15 mouse cellular contexts compared by ENCODE assay signal in the genomic region with DNA sequence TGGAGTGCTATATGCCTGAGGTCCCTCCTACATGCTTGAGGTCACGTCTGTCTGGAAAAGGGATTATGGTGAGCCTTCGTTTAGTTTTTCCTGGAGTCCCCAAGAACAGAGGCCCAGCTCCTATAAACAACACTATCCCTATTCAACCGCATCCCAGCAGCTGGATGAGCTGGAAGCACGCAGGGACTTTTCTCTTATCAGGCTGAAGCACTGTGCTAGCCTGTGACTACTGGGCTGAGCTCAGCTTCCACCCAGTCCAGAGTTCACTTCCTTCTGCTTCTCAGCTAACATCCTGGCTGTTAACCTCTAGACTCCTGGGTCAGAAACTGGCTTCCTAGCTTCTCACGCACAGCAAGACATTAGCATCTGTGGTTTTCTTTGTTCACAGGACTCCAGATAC. TPM values are rescaled to one million over a fixed set of nuclear protein-coding genes. Genes with fewer than 3 reads are reported as not detected.
DNase-seq lines count a peak whose midpoint lies in the region; ATAC-seq lines count a peak whose summit lies in the region.
"Had no signal": no experiment of that assay in that cellular context is flagged by ENCODE, and none has a peak within 500 bp of the region (broad histone marks: within the 10 kb centered on the region; RNA-seq: fewer than 3 reads in every experiment).

No protein-coding gene starts in this region.

- H3K27ac ChIP-seq in heart, embryonic 10.5 days = 0 out of 2 replicates have a peak overlapping the region, but pooled peaks have one; percentile 42
- no peak overlapping the region for H3K27ac ChIP-seq in embryonic facial prominence, embryonic 14.5 days (replicated peaks; ENCODE audit: low read depth, low read length)
- H3K27ac ChIP-seq: hindbrain, embryonic 12.5 days had no signal

- no peaks in the 10 kb centered on the region for H3K9me3 ChIP-seq in heart, embryonic 10.5 days
- no peaks in the 10 kb centered on the region for H3K9me3 ChIP-seq in embryonic facial prominence, embryonic 14.5 days (ENCODE audit: control insufficient read depth, low read length)
- H3K9me3 ChIP-seq: hindbrain, embryonic 12.5 days had no signal

- no peaks in the 10 kb centered on the region for H3K36me3 ChIP-seq in heart, embryonic 10.5 days
- 0 out of 2 replicates have a peak, but pooled peaks cover 4% of the 10 kb centered on the region for H3K36me3 ChIP-seq in embryonic facial prominence, embryonic 14.5 days (ENCODE audit: control insufficient read depth, insufficient read depth, low read length)
- H3K36me3 ChIP-seq: hindbrain, embryonic 12.5 days had no signal

- no peak overlapping the region for H3K4me2 ChIP-seq in embryonic facial prominence, embryonic 14.5 days (ENCODE audit: low read depth, low read length)
- H3K4me2 ChIP-seq: hindbrain, embryonic 12.5 days had no signal

- no peak for DNase-seq in heart, embryonic 10.5 days (ENCODE audit: low spot score)
- no peak for DNase-seq in heart, adult 9 months (ENCODE audit: low spot score in 2 of 2)
- DNase-seq in embryonic facial prominence, embryonic 14.5 days (ENCODE audit: low spot score) = no peak
- DNase-seq in kidney, postnatal 14 days = peak; percentile 64
- no peak for DNase-seq in adrenal gland, adult (ENCODE audit: inconsistent age in 2 of 2, low spot score in 1 of 2)
- DNase-seq in spleen, postnatal 36 days (ENCODE audit: low spot score in 2 of 2) = no peak
- DNase-seq in spleen, postnatal 4 days (ENCODE audit: low spot score in 2 of 2) = no peak
- DNase-seq: adrenal gland, postnatal 36 days; cerebellum, adult 2 months; lung, adult 2 months; midbrain, embryonic 14.5 days; right cerebral cortex, postnatal 25 days; thymus, postnatal 25 days had no signal

- no peak overlapping the region for H3K4me3 ChIP-seq in heart, embryonic 10.5 days
- H3K4me3 ChIP-seq in embryonic facial prominence, embryonic 14.5 days (ENCODE audit: low read depth, low read length) = no peak overlapping the region
- H3K4me3 ChIP-seq: hindbrain, embryonic 12.5 days had no signal

- H3K27me3 ChIP-seq in heart, embryonic 10.5 days (ENCODE audit: insufficient read depth, poor library complexity, severe bottlenecking) = no peaks in the 10 kb centered on the region
- no peaks in the 10 kb centered on the region for H3K27me3 ChIP-seq in embryonic facial prominence, embryonic 14.5 days (replicated peaks; ENCODE audit: control insufficient read depth, insufficient read depth, low read length)

- peaks cover 36% of the 10 kb centered on the region for H3K4me1 ChIP-seq in heart, embryonic 10.5 days
- no peaks in the 10 kb centered on the region for H3K4me1 ChIP-seq in embryonic facial prominence, embryonic 14.5 days (ENCODE audit: control insufficient read depth, insufficient read depth, low read length)

- ATAC-seq in embryonic facial prominence, embryonic 14.5 days (ENCODE audit: low read depth) = no peak
- peak; percentile 49; the same call in 1 of the 2 replicates for ATAC-seq in megakaryocyte progenitor cell, adult 5-6 weeks (replicated peaks; ENCODE audit: poor library complexity)

- 0 out of 2 replicates have a peak overlapping the region, but pooled peaks have one; percentile 4 for H3K9ac ChIP-seq in embryonic facial prominence, embryonic 14.5 days (ENCODE audit: low read depth, low read length)
- H3K9ac ChIP-seq: hindbrain, embryonic 12.5 days had no signal

- WGBS in heart, embryonic 10.5 days = 42% methylated on average over 5 of the region's 5 CpGs
- WGBS in embryonic facial prominence, embryonic 14.5 days = 45% methylated on average over 5 of the region's 5 CpGs

RNA-seq across cellular contexts. Expression of a gene that starts 5.6 kb away (rescaled TPM):
- polyA plus RNA-seq in heart, embryonic 10.5 days (2016; fragmentation: Nextera tagmentation; extraction: Ambion mirVana) = 8.2 and 9.7 TPM in 2 replicates
- 1.9 and 4.3 TPM in 2 replicates for polyA plus RNA-seq in embryonic facial prominence, embryonic 14.5 days (2014; fragmentation: Nextera tagmentation; extraction: Ambion mirVana)
- 0.20 TPM in 1 of 2 replicates, not detected in the other for total RNA-seq in megakaryocyte progenitor cell, adult 5-6 weeks (2015)
- 1.4 TPM in 1 of 2 replicates, not detected in the other for total RNA-seq in megakaryocyte progenitor cell, adult 5-6 weeks (2017)

RNA-seq across cellular contexts. Expression of a gene that starts 15.7 kb away (rescaled TPM):
- polyA plus RNA-seq in heart, embryonic 10.5 days (2016; fragmentation: Nextera tagmentation; extraction: Ambion mirVana) = 126 and 131 TPM in 2 replicates
- polyA plus RNA-seq in embryonic facial prominence, embryonic 14.5 days (2014; fragmentation: Nextera tagmentation; extraction: Ambion mirVana) = 110 and 122 TPM in 2 replicates
- 75.8 and 77.8 TPM in 2 replicates for total RNA-seq in megakaryocyte progenitor cell, adult 5-6 weeks (2015)
- 28.2 and 34.1 TPM in 2 replicates for total RNA-seq in megakaryocyte progenitor cell, adult 5-6 weeks (2017)

RNA-seq across cellular contexts. Expression of a gene that starts 21.5 kb away (rescaled TPM):
- polyA plus RNA-seq in heart, embryonic 10.5 days (2016; fragmentation: Nextera tagmentation; extraction: Ambion mirVana) = 1.7 and 2.4 TPM in 2 replicates
- 1.4 and 2.2 TPM in 2 replicates for polyA plus RNA-seq in embryonic facial prominence, embryonic 14.5 days (2014; fragmentation: Nextera tagmentation; extraction: Ambion mirVana)
- total RNA-seq in megakaryocyte progenitor cell, adult 5-6 weeks (2015) = 4.2 and 5.8 TPM in 2 replicates
- 8.0 and 9.3 TPM in 2 replicates for total RNA-seq in megakaryocyte progenitor cell, adult 5-6 weeks (2017)

RNA-seq across cellular contexts. Expression of a gene that starts 27.9 kb away (rescaled TPM):
- polyA plus RNA-seq in heart, embryonic 10.5 days (2016; fragmentation: Nextera tagmentation; extraction: Ambion mirVana) = 32.4 and 63.4 TPM in 2 replicates
- 116 and 120 TPM in 2 replicates for polyA plus RNA-seq in embryonic facial prominence, embryonic 14.5 days (2014; fragmentation: Nextera tagmentation; extraction: Ambion mirVana)
- total RNA-seq in megakaryocyte progenitor cell, adult 5-6 weeks (2015) = 60.8 and 62.8 TPM in 2 replicates
- 21.2 and 34.1 TPM in 2 replicates for total RNA-seq in megakaryocyte progenitor cell, adult 5-6 weeks (2017)

RNA-seq across cellular contexts. Expression of a gene that starts 35.3 kb away (rescaled TPM):
- 6.4 and 13.8 TPM in 2 replicates for polyA plus RNA-seq in heart, embryonic 10.5 days (2016; fragmentation: Nextera tagmentation; extraction: Ambion mirVana)
- 11.6 and 13.8 TPM in 2 replicates for polyA plus RNA-seq in embryonic facial prominence, embryonic 14.5 days (2014; fragmentation: Nextera tagmentation; extraction: Ambion mirVana)
- total RNA-seq in megakaryocyte progenitor cell, adult 5-6 weeks (2015) = not detected in 2 replicates
- total RNA-seq in megakaryocyte progenitor cell, adult 5-6 weeks (2017) = 1.1 TPM in 1 of 2 replicates, not detected in the other
